ENCODE assay signal across 8 mouse cellular contexts in the genomic region with DNA sequence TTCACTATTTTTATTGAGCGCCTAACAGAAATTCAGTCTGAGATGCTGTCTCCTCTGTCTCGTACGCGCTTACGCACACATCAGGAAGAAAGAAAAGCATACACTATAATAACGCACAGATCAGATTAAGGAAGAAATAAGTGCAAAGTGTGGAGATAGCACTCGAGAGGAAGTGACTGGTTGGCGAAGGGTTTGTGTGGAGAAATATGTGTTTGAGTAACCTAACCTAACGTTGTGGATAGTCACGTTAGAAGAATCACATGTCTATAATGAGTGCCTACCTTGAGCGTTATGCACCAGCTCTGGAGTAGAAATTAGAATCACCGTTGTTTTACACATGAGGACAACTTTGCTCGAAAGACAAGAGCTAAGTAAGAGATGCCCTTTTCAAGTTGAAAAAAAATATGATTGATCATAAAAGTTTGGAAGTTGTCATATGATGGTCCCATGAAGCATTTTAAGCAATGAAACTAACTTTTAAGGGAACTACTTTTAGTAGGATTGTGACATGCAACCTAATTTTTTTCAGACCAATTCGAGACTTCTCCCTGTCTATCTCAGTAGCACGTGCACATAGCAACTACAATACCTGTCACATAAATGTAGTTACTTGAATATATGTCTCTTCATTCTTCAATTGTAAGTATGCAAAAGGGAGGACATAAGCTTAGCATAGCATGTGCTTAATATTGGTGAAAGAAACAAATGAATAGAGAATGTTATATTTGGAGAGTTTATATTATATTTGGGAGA. TPM values are rescaled to one million over a fixed set of nuclear protein-coding genes. Genes with fewer than 3 reads are reported as not detected.
DNase-seq lines count a peak whose midpoint lies in the region; ATAC-seq lines count a peak whose summit lies in the region.

No protein-coding gene starts in this region.

- peaks cover 20% of the 10 kb centered on the region for H3K4me1 ChIP-seq in kidney, embryonic 15.5 days
- H3K4me1 ChIP-seq in intestine, embryonic 15.5 days (replicated peaks), result peaks cover 10% of the 10 kb centered on the region; the same call in 1 of the 2 replicates

- H3K36me3 ChIP-seq in kidney, embryonic 15.5 days, result peaks cover 14% of the 10 kb centered on the region
- H3K36me3 ChIP-seq in intestine, embryonic 15.5 days, result no peaks in the 10 kb centered on the region

- no peak for ATAC-seq in kidney, embryonic 15.5 days (replicated peaks; ENCODE audit: low FRiP score)
- no peak for ATAC-seq in intestine, embryonic 15.5 days

- H3K27ac ChIP-seq in kidney, embryonic 15.5 days, result no peak overlapping the region
- H3K27ac ChIP-seq in intestine, embryonic 15.5 days, result no peak overlapping the region

- no peaks in the 10 kb centered on the region for H3K9me3 ChIP-seq in kidney, embryonic 15.5 days (replicated peaks)
- H3K9me3 ChIP-seq in intestine, embryonic 15.5 days, result no peaks in the 10 kb centered on the region

- peak overlapping the region; percentile 86 for H3K4me2 ChIP-seq in kidney, embryonic 15.5 days
- H3K4me2 ChIP-seq in intestine, embryonic 15.5 days (replicated peaks), result peak overlapping the region; percentile 79

- peak overlapping the region; percentile 62 for H3K9ac ChIP-seq in kidney, embryonic 15.5 days
- H3K9ac ChIP-seq in intestine, embryonic 15.5 days, result peak overlapping the region; percentile 60

- no peaks in the 10 kb centered on the region for H3K27me3 ChIP-seq in kidney, embryonic 15.5 days
- no peaks in the 10 kb centered on the region for H3K27me3 ChIP-seq in intestine, embryonic 15.5 days (replicated peaks)

- peak overlapping the region; percentile 74 for H3K4me3 ChIP-seq in kidney, embryonic 15.5 days (replicated peaks)
- H3K4me3 ChIP-seq in intestine, embryonic 15.5 days (replicated peaks), result peak overlapping the region; percentile 71

- 14% methylated on average over 15 of the region's 15 CpGs for WGBS in kidney, embryonic 15.5 days
- WGBS in intestine, embryonic 15.5 days, result 14% methylated on average over 15 of the region's 15 CpGs

- no peak for DNase-seq in kidney, postnatal 36 days
- peak; percentile 57 for DNase-seq in c-Kit-positive CD71-positive TER-119-positive erythroid progenitor cells, embryonic 14.5 days (ENCODE audit: low spot score)
- peak; percentile 33 for DNase-seq in naive thymus-derived CD4-positive, alpha-beta T cell, adult 2 months (ENCODE audit: low read depth)
- DNase-seq in spleen, adult 12 weeks (ENCODE audit: low spot score), result no peak
- DNase-seq in left cerebral cortex, postnatal 36 days (ENCODE audit: low spot score in 2 of 2), result no peak
- no peak for DNase-seq in gastrocnemius, postnatal 4 days (ENCODE audit: low spot score in 2 of 2)

- intact Hi-C loops in left cerebral cortex, postnatal 36 days (cut with DNase I), result no loop called here

RNA-seq across cellular contexts. Expression of gene Rad51b, which starts 1.0 kb away (rescaled TPM):
- polyA plus RNA-seq in kidney, embryonic 15.5 days (2015; fragmentation: Nextera tagmentation; extraction: Ambion mirVana), result 7.8 and 8.2 TPM in 2 replicates
- 7.8 and 8.4 TPM in 2 replicates for polyA plus RNA-seq in intestine, embryonic 15.5 days (2015; fragmentation: Nextera tagmentation; extraction: Ambion mirVana)
- total RNA-seq in left cerebral cortex, postnatal 36 days (2021), result under 1 TPM in 1 of 2 experiments, not detected in 1; 0.22 TPM
- total RNA-seq in gastrocnemius, postnatal 4 days (2021), result 1 to 10 TPM; 2.2 to 2.3 TPM

RNA-seq across cellular contexts. Expression of gene Zfyve26, which starts 2.0 kb away (rescaled TPM):
- 14.4 and 15.4 TPM in 2 replicates for polyA plus RNA-seq in kidney, embryonic 15.5 days (2015; fragmentation: Nextera tagmentation; extraction: Ambion mirVana)
- polyA plus RNA-seq in intestine, embryonic 15.5 days (2015; fragmentation: Nextera tagmentation; extraction: Ambion mirVana), result 11.6 and 13.7 TPM in 2 replicates
- 10 to 100 TPM; 25.5 to 33.5 TPM for total RNA-seq in left cerebral cortex, postnatal 36 days (2021)
- total RNA-seq in gastrocnemius, postnatal 4 days (2021), result 10 to 100 TPM; 27.7 to 29.0 TPM

Comparison
In these comparisons a context has a peak if more than half of its experiments do, and no peak if none do; other contexts are left out.
1. DNase-seq: peak in c-Kit-positive CD71-positive TER-119-positive erythroid progenitor cells, embryonic 14.5 days (single experiment) and naive thymus-derived CD4-positive, alpha-beta T cell, adult 2 months (single experiment); none in kidney, postnatal 36 days (0 of 2), spleen, adult 12 weeks (single experiment), left cerebral cortex, postnatal 36 days (0 of 2) and gastrocnemius, postnatal 4 days (0 of 2).